Mouse (Mus musculus) cerebellum, postnatal 25 days (tissue): Measurements from ENCODE around the gene Syt7.

Source experiments
- DNase-seq, 2 experiments: peaks; one replicate each; pipeline ENCODE4 v3.0.0; 2021; ENCODE audit warnings: mixed read lengths in 2 of 2

Gene Syt7

DNA sequence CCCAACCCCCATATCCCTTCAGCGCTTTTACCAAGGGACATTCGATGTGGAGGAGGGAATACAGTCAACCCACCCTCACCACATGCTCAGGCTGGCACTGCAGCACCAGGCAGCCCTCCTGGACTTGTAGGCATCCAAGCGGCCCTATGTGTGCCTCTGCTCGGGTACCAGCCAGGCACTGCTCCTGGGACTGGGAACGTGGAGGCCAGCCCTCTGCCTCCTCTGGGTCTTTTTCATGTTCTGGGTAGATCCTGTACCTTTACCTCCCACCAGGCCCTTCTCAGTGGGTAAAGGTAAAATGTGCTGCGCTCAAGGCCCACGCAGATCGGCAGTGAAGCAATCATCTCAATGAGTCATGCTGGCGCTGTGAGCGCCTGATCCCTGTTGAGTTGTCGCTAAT, 71.0 kb downstream of the Syt7 start:
- DNase-seq: no peak

DNA sequence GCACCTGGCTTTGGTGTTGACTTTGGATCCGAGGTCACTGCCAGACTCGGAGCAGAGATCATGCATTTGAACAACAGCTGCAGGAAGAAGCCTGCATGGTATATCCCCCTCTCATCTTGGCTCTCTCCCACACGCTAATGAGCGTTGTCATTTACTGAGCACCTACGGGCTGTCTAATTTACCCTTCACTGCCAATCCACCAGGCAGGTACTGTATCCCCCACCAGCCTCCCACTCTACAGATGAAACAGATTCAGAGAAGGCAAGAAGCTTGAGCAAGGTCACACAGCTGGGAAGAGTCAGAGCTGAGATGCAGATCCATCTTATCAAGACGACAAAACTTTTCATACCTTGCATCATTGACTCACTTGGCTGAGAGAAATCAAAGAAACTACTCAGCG, 72.7 kb downstream of the Syt7 start:
- DNase-seq: no peak

DNA sequence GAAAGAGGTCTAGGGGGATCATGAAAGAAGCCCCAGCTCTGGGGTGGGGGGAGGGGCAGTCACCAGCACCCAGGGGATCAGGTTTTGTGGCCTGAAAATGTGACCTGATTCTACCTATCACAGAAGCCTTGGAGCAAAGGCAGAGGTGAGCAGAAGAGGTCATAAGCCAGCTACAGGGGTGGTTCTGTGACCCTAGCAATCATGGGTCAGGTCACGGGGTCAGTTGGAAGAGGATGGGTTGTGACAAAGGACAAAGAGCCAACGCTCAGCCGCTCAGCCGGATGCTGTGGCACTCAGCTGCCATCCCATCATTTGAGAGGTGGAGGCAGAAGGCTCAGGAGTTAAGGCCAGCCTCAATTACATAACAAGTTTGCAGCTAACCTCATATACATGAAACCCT, 75.5 kb downstream of the Syt7 start:
- DNase-seq: no peak

DNA sequence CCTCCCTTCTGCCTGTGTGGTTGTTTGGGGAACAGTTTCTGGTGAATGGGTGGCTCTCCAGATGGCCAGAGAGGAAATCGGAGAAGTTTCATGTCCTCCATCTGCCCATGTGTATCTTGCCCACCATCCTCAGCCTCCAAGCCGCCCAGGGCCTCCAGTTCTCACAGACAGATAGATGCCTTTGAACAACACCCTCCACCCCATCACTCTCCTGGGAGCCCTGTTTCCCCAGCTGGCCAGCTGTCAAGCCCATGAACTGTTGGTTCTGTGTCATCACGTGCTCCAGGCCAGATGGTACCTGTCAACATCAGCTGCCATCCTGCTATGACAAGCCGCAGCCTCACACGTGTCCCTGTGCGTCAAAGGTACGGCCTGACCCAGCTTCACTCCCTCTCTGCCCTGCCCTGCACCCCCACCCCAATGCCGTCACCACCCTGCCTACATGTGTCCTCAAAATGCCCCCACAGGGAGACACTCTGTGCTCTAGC, 80.3 kb downstream of the Syt7 start:
- no peak for DNase-seq

DNA sequence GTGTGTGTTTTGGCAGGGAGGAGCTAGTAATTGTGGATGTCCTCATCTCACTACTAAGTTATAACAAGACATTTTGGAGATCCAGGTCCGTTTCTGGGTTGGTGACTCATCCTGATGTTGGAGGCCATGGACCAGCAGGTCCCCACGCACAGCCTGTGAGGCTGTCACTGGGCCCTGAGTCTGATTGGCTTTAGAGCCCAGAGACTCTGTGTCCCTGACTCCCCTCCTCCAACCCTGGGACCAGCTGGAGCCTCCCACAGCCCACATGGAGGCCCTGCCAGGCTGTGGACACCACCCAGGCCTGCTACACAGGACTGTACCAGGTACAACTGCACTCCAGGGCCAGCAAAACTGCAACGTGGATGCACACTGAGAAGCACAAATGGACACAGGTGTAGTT, 84.1 kb downstream of the Syt7 start:
- no peak for DNase-seq

DNA sequence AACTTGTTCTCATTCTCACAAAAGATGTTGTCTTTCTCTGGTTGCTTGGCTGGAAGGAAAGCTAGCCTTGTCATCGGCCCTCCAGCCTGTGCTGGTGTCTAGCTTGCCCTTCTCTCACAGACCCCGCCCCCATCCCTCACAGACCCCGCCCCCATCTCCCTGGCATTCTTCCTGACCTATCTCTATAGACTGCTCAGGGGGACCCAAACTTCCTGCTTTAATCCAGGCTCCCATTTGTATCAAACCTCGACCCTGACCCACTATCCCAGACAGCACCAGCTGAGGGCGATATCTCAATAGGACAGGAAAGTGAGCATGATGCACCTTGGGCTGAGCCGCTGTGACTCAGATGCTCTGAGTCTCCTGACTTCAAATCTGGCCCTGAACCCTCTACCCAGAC, 84.9 kb downstream of the Syt7 start:
- DNase-seq: no peak

DNA sequence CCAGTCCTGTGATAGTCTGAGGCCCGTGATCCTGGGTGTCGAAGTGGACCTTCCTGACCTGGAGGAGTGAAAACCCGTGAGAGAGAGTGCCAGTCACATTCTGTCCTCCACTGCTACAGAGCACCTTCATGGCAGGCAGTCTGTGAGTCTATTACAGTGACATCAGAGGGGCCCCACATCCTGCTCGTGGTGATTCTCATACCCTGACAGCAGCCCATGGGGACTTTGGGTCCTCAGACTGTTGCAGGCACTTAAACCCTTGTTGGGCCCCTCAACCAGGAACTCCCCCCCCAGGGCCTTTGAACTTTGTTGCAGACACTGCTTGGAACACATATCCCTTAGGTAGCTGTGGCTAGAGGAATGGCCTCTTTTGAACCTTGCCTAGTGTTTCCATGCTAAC, 90.7 kb downstream of the Syt7 start:
- no peak for DNase-seq

DNA sequence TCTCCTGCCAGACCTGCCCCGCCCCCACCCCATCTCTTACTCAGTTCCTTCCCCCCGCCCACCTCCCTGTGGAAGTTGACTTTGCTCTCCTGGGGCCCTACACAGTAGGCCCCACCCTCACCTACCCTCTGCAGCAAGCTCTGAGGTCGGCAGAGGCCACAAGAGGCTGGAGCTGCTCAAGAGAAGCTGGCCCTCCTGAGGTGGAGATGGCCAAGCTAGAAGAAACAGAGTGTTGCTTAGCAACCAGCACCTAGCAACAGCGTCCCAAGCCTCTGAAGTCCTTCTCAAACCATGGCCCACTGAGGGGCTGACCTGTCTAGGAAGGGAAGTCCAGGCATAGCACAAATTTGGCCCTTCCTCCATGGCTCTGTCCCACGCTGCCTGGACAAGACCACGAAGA, 93.8 kb downstream of the Syt7 start, which contains the start of gene Ppp1r32:
Gene Ppp1r32 (minus strand): TSS at position 226 of the 400 bp plus-strand sequence.
- no peak for DNase-seq

DNA sequence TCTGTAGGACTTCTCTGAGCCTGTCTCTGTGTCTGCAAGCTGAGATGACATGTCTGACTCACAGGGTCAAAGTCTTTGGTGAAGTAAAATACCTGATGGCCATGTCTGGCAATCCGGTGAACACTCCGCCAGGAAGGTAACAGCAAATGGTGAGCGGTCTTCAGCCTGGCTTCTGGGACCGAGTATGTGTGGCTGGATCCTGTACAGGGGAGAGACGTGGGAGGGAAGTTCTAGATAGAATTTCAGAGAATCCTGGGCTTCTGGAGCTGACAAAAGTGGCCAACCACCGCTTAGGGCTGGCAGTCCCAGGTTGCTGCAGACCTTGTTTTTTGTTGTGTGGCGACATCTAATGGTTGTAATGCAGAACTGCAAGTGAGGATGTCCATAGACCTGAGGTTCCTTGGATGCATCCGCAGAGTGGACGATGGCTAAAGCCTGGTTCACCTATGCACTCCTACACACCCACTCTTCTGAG, 97.4 kb downstream of the Syt7 start:
- peak; percentile 51 to 71 for DNase-seq

DNA sequence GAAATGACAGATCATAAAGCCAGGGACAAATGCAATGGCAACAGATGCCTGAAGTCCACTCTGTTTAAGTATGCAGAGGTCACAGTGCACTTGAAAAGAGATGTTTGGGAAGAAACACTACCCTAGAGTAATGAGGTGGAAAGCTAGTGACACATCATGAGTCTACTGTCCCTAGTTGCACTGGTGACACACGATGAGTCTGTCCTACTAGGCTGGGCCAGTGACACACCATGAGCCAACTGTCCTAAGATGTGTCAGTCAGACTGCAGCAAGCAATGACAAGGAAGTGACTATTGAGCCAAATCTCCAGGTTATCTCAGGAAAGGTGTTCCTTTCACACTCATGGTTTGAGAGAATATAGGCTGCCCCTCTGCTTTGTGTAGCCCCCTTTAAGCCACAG, 106.8 kb downstream of the Syt7 start:
- no peak for DNase-seq

DNA sequence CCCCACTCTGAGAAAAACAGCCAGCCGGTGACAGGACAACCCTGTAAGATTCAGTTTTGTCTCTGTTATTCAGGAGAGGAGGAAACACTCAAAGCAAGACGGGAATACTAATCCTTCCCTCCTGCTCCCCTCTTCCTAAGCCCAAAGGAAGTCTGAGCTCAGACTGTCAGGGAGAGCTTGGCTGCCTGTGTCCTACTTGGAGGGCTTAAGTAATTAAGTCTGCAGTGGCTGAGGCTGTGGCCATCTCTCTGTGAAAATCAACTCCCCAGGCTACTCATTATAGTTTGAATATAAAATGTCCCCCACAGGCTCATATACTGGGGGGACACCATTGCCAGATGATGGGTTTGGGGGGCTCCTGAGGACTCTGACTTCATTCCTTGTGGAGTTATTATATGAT, 108.1 kb downstream of the Syt7 start:
- no peak for DNase-seq

DNA sequence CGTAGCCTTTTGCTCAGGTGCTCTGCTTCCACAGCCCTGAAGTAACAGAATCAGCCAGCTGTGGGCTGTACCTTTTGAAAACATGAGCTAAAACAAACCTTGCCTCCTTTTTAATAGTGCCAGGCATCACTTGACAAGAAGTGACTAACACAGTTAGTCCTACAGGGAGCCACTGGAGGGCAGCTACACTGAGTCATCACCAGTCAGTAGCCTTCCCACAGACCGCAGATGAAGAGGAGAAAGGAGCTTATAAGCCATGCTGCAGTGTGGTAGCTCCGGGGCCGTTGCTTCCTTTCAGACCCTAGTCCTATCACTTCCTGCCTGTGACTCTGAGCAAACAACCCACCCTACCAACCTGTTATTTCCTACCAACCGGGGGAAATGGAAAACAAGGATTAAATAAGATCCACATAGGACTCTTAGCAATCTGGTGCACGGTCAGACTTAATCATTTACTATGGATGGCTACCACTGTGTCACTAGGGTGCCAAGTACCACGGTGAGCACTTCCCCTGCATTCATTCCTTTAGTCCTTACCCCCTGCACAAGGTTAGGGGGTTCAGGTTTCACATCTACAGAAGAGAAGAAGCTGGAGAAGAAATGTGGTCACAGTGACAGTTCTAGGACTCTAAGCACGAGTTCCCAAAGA, 108.7 kb downstream of the Syt7 start:
- no peak for DNase-seq

DNA sequence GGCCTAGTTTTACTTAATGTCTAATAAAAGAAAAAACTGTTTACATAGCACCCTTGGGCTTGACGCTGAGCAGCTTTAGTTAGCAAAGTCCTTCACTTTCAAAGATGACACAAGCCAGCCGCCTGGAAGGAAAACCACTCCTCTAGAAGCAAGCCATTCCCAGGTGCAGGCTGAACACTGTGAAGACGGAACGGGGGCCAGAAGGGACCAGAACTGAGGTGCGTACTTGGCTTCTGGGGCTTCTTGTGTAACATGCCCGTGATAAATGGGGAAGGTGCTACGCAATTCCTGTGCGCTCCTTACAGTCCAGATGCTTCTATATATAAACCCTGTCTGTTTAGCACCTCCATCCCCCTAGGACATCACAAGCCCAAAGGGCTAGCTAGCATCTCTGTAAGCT, 111.7 kb downstream of the Syt7 start:
- DNase-seq: no peak

DNA sequence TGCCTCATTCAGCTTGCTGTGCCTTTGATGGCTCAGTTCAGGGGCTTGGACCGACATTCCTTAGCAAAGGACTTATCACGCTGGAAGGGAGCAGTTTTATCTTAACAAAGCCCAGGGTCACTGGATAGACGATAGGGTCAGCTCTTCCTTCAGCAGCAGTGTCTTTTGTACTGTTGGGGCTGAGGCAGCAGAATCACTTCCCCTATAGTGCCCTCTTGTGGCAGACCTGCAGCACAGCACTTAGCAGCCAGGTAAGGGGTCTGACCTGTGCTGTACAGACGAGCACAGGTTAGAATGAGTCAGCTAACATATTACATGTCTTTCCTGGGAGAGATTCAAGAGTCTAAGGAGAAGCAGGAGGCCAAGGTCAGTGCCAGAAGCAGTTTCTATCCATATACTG, 113.7 kb downstream of the Syt7 start:
- peak; percentile 51 to 64 for DNase-seq
